Mouse (Mus musculus) brain, embryonic 14.5 days (tissue): ENCODE results near the gene Snapc4.

Experiments
- CTCF ChIP-seq: fragments of 200-500 bp; IDR thresholded peaks from 2 replicates; pipeline ENCODE4 v1.5.1; 2012; ENCODE audit warnings: inconsistent platforms, mild to moderate bottlenecking, moderate library complexity, borderline replicate concordance; ENCODE audit not compliant: insufficient read depth, insufficient read length; ENCODE audit errors: extremely low read depth
- POLR2A ChIP-seq: fragments of 200-500 bp; IDR thresholded peaks from 2 replicates; pipeline ENCODE4 v1.6.1; 2012; ENCODE audit warnings: mild to moderate bottlenecking, inconsistent platforms, borderline replicate concordance; ENCODE audit not compliant: poor library complexity, insufficient read depth, insufficient read length, severe bottlenecking; ENCODE audit errors: extremely low read depth

GRCm38 (mm10) chr2:26364738-26365465 is 15.6 kb downstream of the Snapc4 start:
- TF ChIP-seq CTCF = no peak
- TF ChIP-seq POLR2A = no peak
